Mouse (Mus musculus): ENCODE data around the gene Shcbp1l. TPM values are rescaled to one million over a fixed set of nuclear protein-coding genes. Genes with fewer than 3 reads are reported as not detected.
"Not testable (repeated sequence)": the region's sequence is repeated elsewhere in the genome, so short reads cannot be mapped to it uniquely, and the experiment has no call there.

Shcbp1l gene
- 0.18 and 0.24 TPM in 2 replicates for polyA plus RNA-seq (2016; fragmentation: Nextera tagmentation; extraction: Ambion mirVana)

DNA sequence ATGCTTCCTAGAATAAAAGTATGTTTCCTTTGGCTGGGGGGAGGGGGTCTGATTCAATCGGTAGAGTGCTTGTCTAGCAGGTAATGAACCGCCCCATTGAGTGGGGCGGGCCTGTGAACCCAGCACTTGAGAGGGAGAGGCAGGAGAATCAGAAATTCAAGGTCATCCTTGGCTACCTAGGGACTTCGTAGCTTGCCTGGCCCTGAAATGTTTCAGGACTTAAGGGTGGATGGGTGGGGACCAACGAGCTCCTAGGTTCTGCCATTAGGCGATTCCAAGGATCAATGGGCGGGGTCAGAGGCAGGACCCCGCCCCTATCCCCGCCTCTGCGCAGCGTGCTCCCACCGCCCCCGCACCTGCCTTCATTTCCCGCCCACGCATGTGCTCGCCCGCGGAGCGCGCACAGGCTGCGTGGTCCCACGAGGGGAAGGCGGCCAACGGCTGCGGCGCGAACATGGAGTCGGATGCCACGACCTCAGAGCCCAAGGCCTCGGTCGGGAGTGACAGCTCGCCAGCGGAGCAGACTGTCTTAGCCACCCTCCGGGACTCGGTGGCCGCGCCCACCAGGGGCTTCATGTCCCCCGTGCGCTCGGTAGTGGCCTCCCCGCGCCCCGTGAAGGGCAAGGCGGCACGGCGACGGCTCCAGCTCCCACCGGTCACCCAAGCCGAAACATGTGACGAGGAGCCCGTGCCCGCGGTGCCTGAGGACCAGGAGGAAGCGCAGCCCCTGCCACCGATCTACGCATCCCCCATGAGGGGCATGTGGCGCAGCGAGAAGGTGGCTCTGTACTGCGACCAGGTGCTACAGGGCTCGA is at the start of gene Shcbp1l:
Shcbp1l (plus strand) TSS at position 393 of the 815 bp plus-strand sequence.
- H3K9ac ChIP-seq: peak within 1 kb of the TSS; percentile 79
- peak within 1 kb of the TSS; percentile 66 for H3K4me3 ChIP-seq
- H3K36me3 ChIP-seq: no peaks in the 10 kb centered on the region
- peaks cover 16% of the 10 kb centered on the region for H3K27me3 ChIP-seq (replicated peaks)
- peak within 1 kb of the TSS; percentile 90 for H3K27ac ChIP-seq
- WGBS (ENCODE audit: insufficient replicate concordance): 3% methylated on average over 60 of the region's 60 CpGs
- no peaks in the 10 kb centered on the region for H3K9me3 ChIP-seq (replicated peaks)
- ATAC-seq: peak; percentile 91
- H3K4me1 ChIP-seq: peaks cover 20% of the 10 kb centered on the region
- peak within 1 kb of the TSS; percentile 99 for H3K4me2 ChIP-seq

GRCm38 (mm10) chr1:153376446-153376845 is 48.5 kb upstream of the Shcbp1l start:
- Histone ChIP-seq H3K4me2 (no peak overlapping the region), H3K27ac (no peak overlapping the region), H3K4me1 (no peaks in the 10 kb centered on the region), H3K4me3 (no peak overlapping the region), H3K36me3 (no peaks in the 10 kb centered on the region), H3K9me3 (replicated peaks) (no peaks in the 10 kb centered on the region), H3K27me3 (replicated peaks) (0 out of 2 replicates have a peak, but pooled peaks cover 4% of the 10 kb centered on the region), H3K9ac (no peak overlapping the region)
- WGBS (ENCODE audit: insufficient replicate concordance): 54% methylated on average over 6 of the region's 6 CpGs
- ATAC-seq: no peak

DNA sequence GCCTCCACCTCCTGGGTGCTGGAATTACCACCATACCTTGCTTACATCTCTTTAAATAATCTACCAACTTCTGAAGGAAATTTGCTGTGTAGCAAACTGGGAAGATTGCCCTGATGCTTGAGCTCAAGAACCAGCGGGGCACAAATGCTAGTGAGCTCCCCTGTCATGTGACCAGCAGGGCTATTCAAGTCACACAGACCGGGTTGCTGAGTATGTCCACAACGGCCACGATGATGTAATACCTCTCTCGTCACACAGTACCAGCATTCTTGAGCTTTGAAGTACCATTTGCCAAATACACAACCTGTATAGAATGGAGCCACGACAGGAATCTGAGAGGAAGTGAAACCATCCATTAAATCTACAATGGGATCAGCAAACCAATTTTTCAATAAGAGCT is 46.4 kb upstream of the Shcbp1l start:
- ATAC-seq: no peak
- Histone ChIP-seq H3K4me3 (no peak overlapping the region), H3K27me3 (replicated peaks) (0 out of 2 replicates have a peak, but pooled peaks cover 4% of the 10 kb centered on the region), H3K27ac (no peak overlapping the region), H3K4me1 (no peaks in the 10 kb centered on the region), H3K9ac (no peak overlapping the region), H3K9me3 (replicated peaks) (no peaks in the 10 kb centered on the region), H3K36me3 (no peaks in the 10 kb centered on the region), H3K4me2 (no peak overlapping the region)
- 48% methylated on average over 6 of the region's 6 CpGs for WGBS (ENCODE audit: insufficient replicate concordance)

GRCm38 (mm10) chr1:153379832-153380231 is 45.1 kb upstream of the Shcbp1l start:
- Histone ChIP-seq H3K4me2 (no peak overlapping the region), H3K4me1 (no peaks in the 10 kb centered on the region), H3K36me3 (no peaks in the 10 kb centered on the region), H3K27ac (no peak overlapping the region), H3K9ac (no peak overlapping the region), H3K27me3 (replicated peaks) (0 out of 2 replicates have a peak, but pooled peaks cover 4% of the 10 kb centered on the region), H3K4me3 (no peak overlapping the region), H3K9me3 (replicated peaks) (no peaks in the 10 kb centered on the region)
- 60% methylated on average over 5 of the region's 5 CpGs for WGBS (ENCODE audit: insufficient replicate concordance)
- no peak for ATAC-seq

GRCm38 (mm10) chr1:153380746-153381282 is 44.1 kb upstream of the Shcbp1l start:
- Histone ChIP-seq H3K27me3 (replicated peaks) (0 out of 2 replicates have a peak, but pooled peaks cover 4% of the 10 kb centered on the region), H3K4me1 (no peaks in the 10 kb centered on the region), H3K4me2 (no peak overlapping the region), H3K9ac (no peak overlapping the region), H3K9me3 (replicated peaks) (no peaks in the 10 kb centered on the region), H3K4me3 (no peak overlapping the region), H3K36me3 (no peaks in the 10 kb centered on the region), H3K27ac (no peak overlapping the region)
- WGBS (ENCODE audit: insufficient replicate concordance): 69% methylated on average over 9 of the region's 9 CpGs
- ATAC-seq: no peak

GRCm38 (mm10) chr1:153385081-153385480 is 39.9 kb upstream of the Shcbp1l start:
- Histone ChIP-seq H3K9ac (no peak overlapping the region), H3K9me3 (replicated peaks) (no peaks in the 10 kb centered on the region), H3K4me2 (no peak overlapping the region), H3K36me3 (no peaks in the 10 kb centered on the region), H3K27me3 (replicated peaks) (no peaks in the 10 kb centered on the region), H3K27ac (no peak overlapping the region), H3K4me3 (no peak overlapping the region), H3K4me1 (no peaks in the 10 kb centered on the region)
- no peak for ATAC-seq
- WGBS (ENCODE audit: insufficient replicate concordance): 45% methylated on average over 6 of the region's 6 CpGs

DNA sequence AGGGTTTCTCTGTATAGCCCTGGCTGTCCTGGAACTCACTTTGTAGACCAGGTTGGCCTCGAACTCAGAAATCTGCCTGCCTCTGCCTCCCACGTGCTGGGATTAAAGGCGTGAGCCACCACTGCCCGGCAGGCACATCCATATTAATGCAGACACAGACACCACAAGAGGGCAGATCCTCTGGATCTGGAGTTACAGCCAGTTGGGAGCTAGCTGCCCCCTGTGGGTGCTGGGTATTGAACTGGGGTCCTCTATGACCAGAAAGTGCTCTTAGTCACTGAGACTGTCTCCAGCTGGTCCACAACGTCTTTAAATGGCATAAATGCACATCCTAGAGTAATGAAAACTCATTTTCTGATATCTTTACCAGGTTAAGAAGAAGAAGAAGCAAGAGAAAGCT is 39.3 kb upstream of the Shcbp1l start:
- H3K4me3 ChIP-seq; H3K4me2 ChIP-seq; H3K36me3 ChIP-seq; ATAC-seq; H3K4me1 ChIP-seq; H3K27me3 ChIP-seq (replicated peaks); H3K27ac ChIP-seq; H3K9me3 ChIP-seq (replicated peaks); H3K9ac ChIP-seq: not testable (repeated sequence)
- 60% methylated on average over 5 of the region's 5 CpGs for WGBS (ENCODE audit: insufficient replicate concordance)

- peak; percentile 54; the same call in 1 of the 2 replicates for ATAC-seq
- 48% methylated on average over 25 of the region's 25 CpGs for WGBS (ENCODE audit: insufficient replicate concordance)
- Histone ChIP-seq H3K27me3 (replicated peaks) (no peaks in the 10 kb centered on the region), H3K4me1 (no peaks in the 10 kb centered on the region), H3K9ac (no peak overlapping the region), H3K9me3 (replicated peaks) (no peaks in the 10 kb centered on the region), H3K36me3 (no peaks in the 10 kb centered on the region), H3K4me2 (no peak overlapping the region), H3K4me3 (no peak overlapping the region), H3K27ac (no peak overlapping the region)
These were observed 38.5 kb upstream of the Shcbp1l start for GRCm38 (mm10) chr1:153386271-153387069.

GRCm38 (mm10) chr1:153395706-153396105 is 29.3 kb upstream of the Shcbp1l start:
- 79% methylated on average over 4 of the region's 4 CpGs for WGBS (ENCODE audit: insufficient replicate concordance)
- H3K9me3 ChIP-seq (replicated peaks); H3K27me3 ChIP-seq (replicated peaks); H3K9ac ChIP-seq; H3K36me3 ChIP-seq; ATAC-seq; H3K4me3 ChIP-seq; H3K4me2 ChIP-seq; H3K27ac ChIP-seq; H3K4me1 ChIP-seq: not testable (repeated sequence)

DNA sequence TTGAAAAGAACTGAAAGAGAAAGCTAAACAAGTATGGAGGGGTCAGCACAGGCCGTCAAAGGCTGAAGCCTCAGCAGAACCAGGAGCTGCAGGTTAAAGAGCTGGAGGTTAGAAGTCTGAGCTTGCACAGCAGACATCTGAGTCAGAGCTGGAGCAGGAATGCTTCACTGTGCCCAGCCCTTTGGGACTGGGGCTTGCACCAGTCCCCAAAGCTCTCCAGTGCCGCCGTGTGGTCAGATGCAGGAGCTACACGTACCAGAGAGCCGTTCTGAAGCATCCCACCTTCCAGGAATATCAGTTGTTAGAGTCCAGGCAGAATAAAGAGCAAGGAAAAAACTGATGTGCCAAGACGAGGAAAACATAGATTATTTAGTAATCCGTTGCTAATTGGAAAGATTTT is 23.2 kb upstream of the Shcbp1l start:
- no peak overlapping the region for H3K4me3 ChIP-seq
- no peak overlapping the region for H3K4me2 ChIP-seq
- no peaks in the 10 kb centered on the region for H3K4me1 ChIP-seq
- peak; percentile 69; the same call in 1 of the 2 replicates for ATAC-seq
- H3K27me3 ChIP-seq (replicated peaks): no peaks in the 10 kb centered on the region
- H3K36me3 ChIP-seq: no peaks in the 10 kb centered on the region
- no peak overlapping the region for H3K27ac ChIP-seq
- 1% methylated on average over 7 of the region's 7 CpGs for WGBS (ENCODE audit: insufficient replicate concordance)
- H3K9me3 ChIP-seq (replicated peaks): no peaks in the 10 kb centered on the region
- H3K9ac ChIP-seq: no peak overlapping the region

GRCm38 (mm10) chr1:153407641-153408040 is 17.3 kb upstream of the Shcbp1l start:
- H3K4me3 ChIP-seq; H3K4me2 ChIP-seq; H3K36me3 ChIP-seq; H3K27me3 ChIP-seq (replicated peaks); H3K9me3 ChIP-seq (replicated peaks); H3K27ac ChIP-seq; H3K9ac ChIP-seq; ATAC-seq; H3K4me1 ChIP-seq: not testable (repeated sequence)
- 73% methylated on average over 11 of the region's 11 CpGs for WGBS (ENCODE audit: insufficient replicate concordance)

- not testable (repeated sequence) for H3K4me1 ChIP-seq; H3K4me2 ChIP-seq; H3K36me3 ChIP-seq; H3K27me3 ChIP-seq (replicated peaks); ATAC-seq; H3K27ac ChIP-seq; H3K9me3 ChIP-seq (replicated peaks); H3K4me3 ChIP-seq; H3K9ac ChIP-seq
- WGBS (ENCODE audit: insufficient replicate concordance): 44% methylated on average over 5 of the region's 5 CpGs
These were observed 16.7 kb upstream of the Shcbp1l start for GRCm38 (mm10) chr1:153408296-153408695.

Measured in liver, embryonic 12.5 days (tissue).